Mouse (Mus musculus) erythroid progenitor cell, adult 5-6 weeks (primary cell): Measurements from ENCODE around the gene Zfp661. TPM values are rescaled to one million over a fixed set of nuclear protein-coding genes. Genes with fewer than 3 reads are reported as not detected.
A peak's percentile ranks its signal among the peaks of the same experiment; 100 is the strongest.
"Not testable (repeated sequence)": the region's sequence is repeated elsewhere in the genome, so short reads cannot be mapped to it uniquely, and the experiment has no call there.

Source experiments
- ATAC-seq: replicated peaks from 2 replicates; pipeline ENCODE4 v1.8.0; 2016; ENCODE audit warnings: moderate number of reproducible peaks, mild to moderate bottlenecking, moderate TSS enrichment, inconsistent platforms; ENCODE audit not compliant: poor library complexity, low FRiP score, severe bottlenecking
- total RNA-seq, 2 experiments: library from RNA; stranded (forward) in 1 of 2; stranded (reverse) in 1 of 2; fragments of 150-400 nt in 1 of 2; fragments of 186-747, 209-891 nt in 1 of 2; gene quantifications; 2 replicates each; pipeline versions ENCODE4 v1.2.3 to v1.2.4; 2015 to 2017; ENCODE audit warnings: low replicate concordance in 2 of 2

Gene Zfp661
- total RNA-seq (2015; ENCODE audit: low replicate concordance) (0.42 TPM in 1 of 2 replicates, not detected in the other), total RNA-seq (2017; ENCODE audit: low replicate concordance) (0.26 and 0.83 TPM in 2 replicates)

- ATAC-seq, result peak; percentile 86
These were observed at the start of gene Zfp661, which contains the start of gene Mrps5 for GRCm38 (mm10) chr2:127586694-127587513. Gene Zfp661 (minus strand): TSS chr2:127587094. Gene Mrps5 (plus strand): TSS chr2:127587222.

DNA sequence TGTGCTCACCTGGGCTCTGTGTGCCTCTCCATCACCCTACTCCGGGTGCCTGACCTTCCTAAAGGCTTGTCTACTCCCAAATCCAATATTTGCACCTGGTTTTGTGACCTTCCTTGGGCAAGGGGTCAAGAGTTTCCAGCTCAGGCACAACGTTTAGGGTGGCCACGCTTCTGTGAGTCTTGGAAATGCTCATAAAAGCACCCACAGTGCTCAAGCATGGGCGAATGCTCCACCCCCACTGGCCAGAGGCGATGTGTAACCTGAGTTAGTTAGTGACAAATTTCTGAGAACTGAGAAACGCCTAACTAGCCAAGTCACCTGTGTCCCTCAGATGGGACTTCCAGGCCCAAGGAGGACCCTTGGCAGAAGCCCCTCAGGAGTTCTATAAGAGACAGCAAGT is 48.7 kb upstream of the Zfp661 start:
- ATAC-seq, result no peak

GRCm38 (mm10) chr2:127632601-127633000 is 45.7 kb upstream of the Zfp661 start:
- no peak for ATAC-seq

- ATAC-seq, result no peak
These were observed 41.2 kb upstream of the Zfp661 start for GRCm38 (mm10) chr2:127627990-127628570.

GRCm38 (mm10) chr2:127627354-127627753 is 40.5 kb upstream of the Zfp661 start:
- no peak for ATAC-seq

DNA sequence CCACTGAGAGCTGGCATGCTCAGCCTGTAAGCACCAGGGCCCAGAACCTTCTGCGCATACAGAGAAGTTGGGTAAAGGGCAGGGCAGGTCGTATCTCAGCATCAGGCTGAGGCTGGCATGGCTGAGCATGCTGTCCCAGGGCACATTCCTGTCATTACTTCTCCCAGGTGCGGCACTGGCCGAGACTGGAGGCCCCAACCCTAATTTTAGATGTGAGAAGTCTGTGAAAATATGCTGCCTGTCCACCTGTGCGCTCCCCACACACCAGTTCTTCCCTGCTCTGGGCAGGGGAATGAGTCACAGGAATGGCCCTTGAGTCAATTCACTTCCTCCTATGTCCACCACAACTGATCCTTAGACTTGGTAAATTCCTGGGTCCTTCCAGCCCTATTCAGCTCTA is 38.8 kb upstream of the Zfp661 start:
- no peak for ATAC-seq

DNA sequence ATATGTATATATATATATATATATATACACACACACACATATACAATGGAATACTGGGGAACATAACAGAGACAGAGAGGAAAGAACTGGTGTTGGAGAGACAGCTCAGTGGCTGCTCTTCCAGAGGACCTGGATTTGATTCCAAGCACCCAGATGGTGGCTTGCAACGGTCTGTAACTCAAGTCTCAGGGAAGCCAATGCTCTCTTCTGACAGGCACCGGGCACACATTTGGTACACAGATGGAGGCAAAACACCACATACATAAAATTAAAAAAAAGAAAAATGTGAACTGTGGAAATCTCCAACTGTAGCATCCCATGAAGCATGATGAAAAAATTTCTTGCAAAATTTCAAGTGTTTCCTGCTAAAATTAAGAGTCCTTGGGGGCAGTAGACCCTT is 37.9 kb upstream of the Zfp661 start:
- no peak for ATAC-seq

- ATAC-seq, result no peak
These were observed 35.2 kb upstream of the Zfp661 start for GRCm38 (mm10) chr2:127622065-127622464.

DNA sequence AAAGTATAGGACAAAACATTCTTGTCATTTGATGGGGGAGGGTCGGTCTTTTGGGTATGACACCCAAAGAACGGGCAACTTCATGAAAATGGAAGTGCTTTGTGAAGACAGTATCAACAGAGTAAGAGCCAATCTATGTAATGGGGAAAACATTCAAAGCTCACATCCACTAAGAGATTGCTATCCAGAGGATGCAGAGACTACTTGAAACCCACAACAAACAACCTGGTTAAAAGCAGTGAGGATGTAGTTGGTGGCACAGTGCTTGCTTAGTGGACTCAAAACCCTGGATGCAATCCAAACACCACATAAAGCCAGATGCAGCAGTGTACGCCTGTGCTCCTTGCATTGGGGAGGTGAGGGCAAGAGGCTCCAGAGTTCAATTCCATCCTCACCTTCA is 32.4 kb upstream of the Zfp661 start:
- no peak for ATAC-seq

- no peak for ATAC-seq
These were observed 25.4 kb upstream of the Zfp661 start for GRCm38 (mm10) chr2:127612288-127612687.

DNA sequence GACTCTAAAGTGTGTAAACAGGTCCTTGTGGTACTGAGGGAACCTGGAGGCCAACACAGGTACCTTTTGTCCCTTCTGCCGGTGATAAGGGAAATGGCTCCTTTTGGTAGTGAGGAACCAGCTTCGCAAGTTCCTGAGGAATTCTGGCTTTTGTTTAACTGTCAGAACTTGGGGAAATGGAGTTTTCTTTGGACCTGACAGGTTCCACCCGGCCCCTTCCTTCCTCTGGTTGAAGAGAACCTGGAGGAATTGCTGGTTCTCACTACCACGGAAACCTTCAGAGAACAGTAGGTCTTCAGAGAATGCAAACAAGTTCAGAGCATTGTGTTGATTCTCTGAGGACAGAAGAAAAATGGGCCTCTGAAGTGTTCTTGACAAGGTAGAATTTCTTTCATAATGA is 24.5 kb upstream of the Zfp661 start:
- ATAC-seq, result no peak

DNA sequence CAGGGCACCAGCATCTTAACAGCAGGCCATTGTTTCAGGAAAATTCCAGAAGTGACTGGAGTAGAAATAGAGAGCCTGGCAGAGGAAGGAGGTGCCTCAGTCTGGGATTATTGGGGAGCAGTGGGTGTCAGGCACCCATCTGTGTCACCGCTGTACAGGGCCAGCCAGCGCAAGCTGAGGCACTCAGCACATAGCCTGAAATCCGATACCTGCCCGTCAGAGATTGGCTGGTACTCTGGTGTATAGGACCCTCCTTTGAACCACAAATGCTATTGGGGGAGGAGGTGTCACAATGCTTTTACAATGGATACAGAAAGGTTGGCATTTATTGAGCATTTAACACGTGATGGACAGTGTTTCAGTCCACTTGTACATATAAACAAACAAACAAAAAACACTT is 22.1 kb upstream of the Zfp661 start:
- no peak for ATAC-seq

DNA sequence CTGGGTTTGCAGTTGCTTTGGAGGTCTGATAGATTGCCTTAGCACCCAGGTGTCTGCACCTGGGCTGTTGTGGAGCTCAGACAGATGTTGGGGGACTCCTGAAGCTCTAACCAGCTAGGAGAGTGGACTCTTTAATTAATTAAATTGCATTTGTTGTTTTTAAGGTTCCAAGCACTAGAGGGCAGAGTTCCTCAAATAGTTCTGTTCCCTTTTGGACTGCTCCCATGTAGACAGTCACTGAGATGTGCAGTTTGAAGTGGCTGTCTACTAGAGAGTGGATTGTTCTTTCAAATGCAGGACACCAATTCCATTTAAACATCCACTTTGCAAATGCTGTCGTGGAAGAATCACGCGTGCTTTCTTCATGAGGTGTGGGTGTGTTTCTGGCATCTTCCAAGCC is 21.3 kb upstream of the Zfp661 start:
- no peak for ATAC-seq

- ATAC-seq, result no peak
These were observed 18.3 kb upstream of the Zfp661 start for GRCm38 (mm10) chr2:127605203-127605602.

- not testable (repeated sequence) for ATAC-seq
These were observed 16.5 kb upstream of the Zfp661 start for GRCm38 (mm10) chr2:127603383-127603782.

GRCm38 (mm10) chr2:127590840-127591239 is 3.9 kb upstream of the Zfp661 start:
- no peak for ATAC-seq

- ATAC-seq, result no peak
These were observed 3.3 kb upstream of the Zfp661 start for GRCm38 (mm10) chr2:127590204-127590603.

- ATAC-seq, result no peak
These were observed 2.0 kb upstream of the Zfp661 start for GRCm38 (mm10) chr2:127588897-127589296.

- ATAC-seq, result peak; percentile 28
These were observed 585 bp upstream of the Zfp661 start for GRCm38 (mm10) chr2:127587514-127587844.

DNA sequence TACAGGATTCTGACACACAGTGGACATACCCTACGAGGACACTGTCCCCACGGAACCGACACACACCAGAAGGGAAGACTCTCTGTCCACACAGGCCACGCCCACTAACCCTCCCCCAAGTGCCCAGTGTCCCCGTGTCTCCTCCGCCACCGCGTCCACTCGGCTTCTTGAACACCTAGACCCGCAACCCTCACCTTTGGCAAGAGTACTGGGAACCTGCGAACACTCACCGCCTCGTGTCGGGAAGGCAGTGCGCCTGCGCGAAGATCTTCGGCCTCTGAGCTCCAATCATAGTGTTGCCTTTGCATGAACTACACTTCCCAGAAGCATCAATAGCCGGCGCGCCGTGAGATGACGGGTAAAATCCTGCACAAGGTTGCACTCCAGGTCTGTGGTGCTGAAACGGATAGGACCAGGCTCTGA is 2.4 kb downstream of the Zfp661 start:
- ATAC-seq, result peak; percentile 69

DNA sequence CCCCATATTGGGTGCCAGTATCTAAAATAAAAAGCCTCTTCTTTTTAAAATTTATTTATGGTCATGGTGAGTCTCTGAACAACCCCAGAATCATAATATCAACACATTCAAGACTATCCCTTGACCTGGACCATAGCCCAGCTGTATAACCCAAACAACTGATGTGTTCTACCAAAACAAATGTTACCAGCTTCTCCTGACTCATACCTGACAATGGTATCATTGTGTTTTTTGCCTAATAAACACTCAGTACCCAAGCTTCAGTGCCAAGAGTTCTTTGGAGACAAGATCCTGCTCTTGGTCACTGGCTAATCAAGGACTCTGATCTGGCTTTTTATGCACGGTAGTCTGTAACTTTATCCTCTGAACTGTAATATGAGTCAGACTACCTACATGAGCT is 13.6 kb downstream of the Zfp661 start:
- ATAC-seq, result no peak
